Mouse (Mus musculus): Measurements from ENCODE around the gene Nebl. TPM values are rescaled to one million over a fixed set of nuclear protein-coding genes. Genes with fewer than 3 reads are reported as not detected.

Gene Nebl
- polyA plus RNA-seq, 1 experiment from 2014 or later = 0.22 TPM

DNA sequence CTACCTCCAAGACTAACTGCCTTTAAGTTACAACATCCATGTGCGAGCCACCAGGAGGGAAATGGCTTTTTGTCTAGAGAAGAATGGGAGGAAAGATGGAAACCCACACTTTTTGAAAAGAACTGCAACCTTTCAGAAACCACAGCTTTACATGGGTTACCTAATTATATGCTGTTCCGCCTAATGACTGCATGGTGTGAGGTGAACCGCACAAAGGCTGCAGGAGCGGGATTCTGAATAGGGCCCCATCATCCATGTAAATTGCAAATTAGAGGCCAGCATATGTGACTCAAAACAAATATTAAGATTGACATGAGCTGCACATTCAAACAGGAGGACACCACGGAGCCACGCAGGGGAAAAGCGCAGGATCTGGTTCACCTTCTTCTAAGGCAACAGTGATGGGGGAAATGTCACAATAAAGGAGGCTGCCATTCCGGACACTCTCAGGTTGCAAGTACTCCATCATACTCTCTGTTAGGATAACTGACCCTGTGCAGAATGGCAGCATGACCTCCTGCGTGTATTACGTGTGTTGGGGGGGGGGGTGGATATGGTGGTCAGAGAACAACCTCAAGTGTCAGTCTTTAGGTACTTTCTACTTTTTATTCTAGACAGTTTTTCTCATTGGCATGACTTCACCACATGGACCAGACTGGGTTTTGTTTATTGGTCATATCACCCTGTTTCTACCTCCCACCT lies 294.4 kb downstream of the Nebl start:
- Histone ChIP-seq H3K36me3 (ENCODE audit: control insufficient read depth, insufficient read depth) (no peaks in the 10 kb centered on the region), H3K27me3 (replicated peaks; ENCODE audit: control insufficient read depth, insufficient read depth, low read length) (no peaks in the 10 kb centered on the region), H3K27ac (ENCODE audit: low read depth, low read length) (no peak overlapping the region), H3K9ac (ENCODE audit: low read depth, low read length) (no peak overlapping the region), H3K4me2 (replicated peaks; ENCODE audit: low read depth) (no peak overlapping the region), H3K4me1 (replicated peaks; ENCODE audit: control insufficient read depth, insufficient read depth, low read length) (no peaks in the 10 kb centered on the region), H3K4me3 (ENCODE audit: low read depth, low read length) (no peak overlapping the region), H3K9me3 (ENCODE audit: control insufficient read depth) (no peaks in the 10 kb centered on the region)
- WGBS = 89% methylated on average over 10 of the region's 10 CpGs
- ATAC-seq = no peak
- TF ChIP-seq CTCF (IDR thresholded peaks at IDR 0.05; ENCODE audit: low read depth) = no peak

DNA sequence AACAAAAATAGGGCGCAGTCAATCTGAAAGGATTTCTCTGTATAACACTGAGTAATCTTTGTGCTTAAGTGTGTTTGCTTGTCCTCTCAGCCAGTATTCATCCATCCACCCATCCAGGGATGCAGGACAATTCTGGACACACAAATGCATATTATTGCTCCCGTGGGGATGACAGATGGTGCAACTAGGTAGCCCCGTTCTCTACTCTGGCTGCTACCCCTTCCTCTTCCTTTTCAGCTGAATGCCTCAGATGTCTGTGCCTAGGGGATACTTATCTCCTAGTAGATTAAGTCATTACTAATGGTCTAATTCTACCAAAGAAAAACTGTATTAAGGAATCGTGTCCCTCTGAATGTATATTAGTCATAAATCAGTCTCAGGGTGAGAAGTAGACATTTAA lies 296.0 kb downstream of the Nebl start:
- Histone ChIP-seq H3K27me3 (replicated peaks; ENCODE audit: control insufficient read depth, insufficient read depth, low read length) (no peaks in the 10 kb centered on the region), H3K4me3 (ENCODE audit: low read depth, low read length) (no peak overlapping the region), H3K4me1 (replicated peaks; ENCODE audit: control insufficient read depth, insufficient read depth, low read length) (no peaks in the 10 kb centered on the region), H3K27ac (ENCODE audit: low read depth, low read length) (no peak overlapping the region), H3K9ac (ENCODE audit: low read depth, low read length) (no peak overlapping the region), H3K4me2 (replicated peaks; ENCODE audit: low read depth) (no peak overlapping the region), H3K9me3 (ENCODE audit: control insufficient read depth) (no peaks in the 10 kb centered on the region), H3K36me3 (ENCODE audit: control insufficient read depth, insufficient read depth) (no peaks in the 10 kb centered on the region)
- no peak for ATAC-seq
- 74% methylated on average over 4 of the region's 4 CpGs for WGBS
- TF ChIP-seq CTCF (IDR thresholded peaks at IDR 0.05; ENCODE audit: low read depth) = no peak

DNA sequence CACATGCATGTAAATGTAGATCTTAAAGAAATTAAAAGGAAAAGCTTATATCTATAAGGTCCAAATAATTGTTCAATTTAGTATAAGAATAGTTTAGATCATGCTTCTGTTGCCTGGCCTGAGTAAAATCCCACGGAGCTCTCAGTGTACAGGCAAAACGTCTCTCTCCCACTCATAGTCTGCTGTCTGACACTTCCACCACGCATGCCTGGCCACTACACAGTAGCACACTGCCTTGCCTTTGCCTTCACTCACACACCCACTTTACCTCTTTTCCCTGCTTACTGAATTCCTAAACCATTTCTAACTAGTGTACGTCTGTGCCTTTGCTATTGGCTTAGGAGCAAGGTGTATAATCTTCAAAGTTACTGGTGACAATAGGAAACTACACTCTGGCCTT lies 302.2 kb downstream of the Nebl start:
- Histone ChIP-seq H3K27me3 (replicated peaks; ENCODE audit: control insufficient read depth, insufficient read depth, low read length) (no peaks in the 10 kb centered on the region), H3K9me3 (ENCODE audit: control insufficient read depth) (no peaks in the 10 kb centered on the region), H3K27ac (ENCODE audit: low read depth, low read length) (no peak overlapping the region), H3K4me2 (replicated peaks; ENCODE audit: low read depth) (no peak overlapping the region), H3K36me3 (ENCODE audit: control insufficient read depth, insufficient read depth) (no peaks in the 10 kb centered on the region), H3K4me3 (ENCODE audit: low read depth, low read length) (no peak overlapping the region), H3K9ac (ENCODE audit: low read depth, low read length) (no peak overlapping the region), H3K4me1 (replicated peaks; ENCODE audit: control insufficient read depth, insufficient read depth, low read length) (no peaks in the 10 kb centered on the region)
- no peak for ATAC-seq
- no peak for TF ChIP-seq CTCF (IDR thresholded peaks at IDR 0.05; ENCODE audit: low read depth)
- 86% methylated on average over 4 of the region's 4 CpGs for WGBS

DNA sequence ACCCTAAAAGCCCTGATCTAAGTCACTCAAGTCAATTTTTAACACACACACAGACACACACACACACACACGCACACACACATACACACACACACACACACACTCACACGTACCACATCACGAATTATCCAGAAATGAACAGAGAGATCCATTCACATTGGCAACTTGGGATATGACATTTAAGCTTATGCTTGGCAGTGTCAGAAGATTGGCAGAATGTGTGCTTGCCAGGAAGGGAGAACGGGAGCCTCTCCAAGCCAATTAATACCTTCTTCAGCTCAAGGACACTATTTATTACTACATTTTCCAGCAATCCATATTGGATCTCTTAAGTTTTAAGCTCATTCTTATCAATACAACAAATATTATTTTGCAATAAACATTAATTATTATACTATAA lies 303.1 kb downstream of the Nebl start:
- no peak overlapping the region for H3K27ac ChIP-seq (ENCODE audit: low read depth, low read length)
- H3K9ac ChIP-seq (ENCODE audit: low read depth, low read length) = no peak overlapping the region
- H3K9me3 ChIP-seq (ENCODE audit: control insufficient read depth) = no peaks in the 10 kb centered on the region
- H3K4me3 ChIP-seq (ENCODE audit: low read depth, low read length) = no peak overlapping the region
- no peak for ATAC-seq
- TF ChIP-seq CTCF (IDR thresholded peaks at IDR 0.05; ENCODE audit: low read depth) = no peak
- H3K27me3 ChIP-seq (replicated peaks; ENCODE audit: control insufficient read depth, insufficient read depth, low read length) = no peaks in the 10 kb centered on the region
- H3K36me3 ChIP-seq (ENCODE audit: control insufficient read depth, insufficient read depth) = no peaks in the 10 kb centered on the region
- 90% methylated on average over 4 of the region's 4 CpGs for WGBS
- H3K4me2 ChIP-seq (replicated peaks; ENCODE audit: low read depth) = no peak overlapping the region
- no peaks in the 10 kb centered on the region for H3K4me1 ChIP-seq (replicated peaks; ENCODE audit: control insufficient read depth, insufficient read depth, low read length)

DNA sequence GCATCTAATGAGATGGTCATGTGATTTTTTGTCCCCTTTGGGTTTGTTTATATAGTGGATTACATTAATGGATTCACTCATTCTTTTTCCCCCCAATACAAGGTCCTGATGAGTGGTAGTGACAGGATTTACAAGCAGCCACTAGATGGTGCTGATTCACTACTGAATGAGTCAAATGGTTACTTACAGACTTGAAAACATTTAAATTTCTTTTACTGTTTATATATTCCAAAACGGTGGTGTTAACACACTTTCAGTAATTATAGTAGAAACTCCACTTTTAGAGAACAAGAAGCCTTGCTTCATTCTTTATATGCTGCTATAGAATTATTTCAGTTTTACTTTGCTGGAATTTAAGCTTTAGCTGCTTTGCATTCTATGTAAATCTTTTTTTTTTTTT lies 308.3 kb downstream of the Nebl start:
- no peak for ATAC-seq
- Histone ChIP-seq H3K4me1 (replicated peaks; ENCODE audit: control insufficient read depth, insufficient read depth, low read length) (no peaks in the 10 kb centered on the region), H3K9ac (ENCODE audit: low read depth, low read length) (no peak overlapping the region), H3K27me3 (replicated peaks; ENCODE audit: control insufficient read depth, insufficient read depth, low read length) (no peaks in the 10 kb centered on the region), H3K27ac (ENCODE audit: low read depth, low read length) (no peak overlapping the region), H3K36me3 (ENCODE audit: control insufficient read depth, insufficient read depth) (no peaks in the 10 kb centered on the region), H3K4me3 (ENCODE audit: low read depth, low read length) (no peak overlapping the region), H3K9me3 (ENCODE audit: control insufficient read depth) (no peaks in the 10 kb centered on the region), H3K4me2 (replicated peaks; ENCODE audit: low read depth) (no peak overlapping the region)
- WGBS = 2% methylated on average over 1 of the region's 1 CpGs
- peak; percentile 82 for TF ChIP-seq CTCF (IDR thresholded peaks at IDR 0.05; ENCODE audit: low read depth)

DNA sequence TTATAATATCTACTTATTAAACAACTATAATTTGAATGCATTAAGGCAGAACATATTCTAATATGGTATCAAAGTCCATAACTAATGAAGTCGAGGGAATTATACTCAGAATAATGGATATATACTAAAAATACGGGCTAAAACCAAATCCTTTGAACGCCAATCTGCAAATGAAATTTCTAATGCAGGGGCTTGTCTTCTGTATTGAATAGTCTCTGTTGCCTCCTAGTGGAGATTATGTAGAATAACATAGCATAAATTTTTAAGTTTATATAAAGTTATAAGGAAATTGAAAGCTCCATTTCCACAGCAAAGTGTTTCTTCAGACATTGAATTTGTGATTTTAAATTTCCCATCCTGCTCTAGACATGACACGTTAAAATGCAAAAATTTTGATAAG lies 315.9 kb downstream of the Nebl start:
- Histone ChIP-seq H3K27me3 (replicated peaks; ENCODE audit: control insufficient read depth, insufficient read depth, low read length) (no peaks in the 10 kb centered on the region), H3K4me2 (replicated peaks; ENCODE audit: low read depth) (no peak overlapping the region), H3K9me3 (ENCODE audit: control insufficient read depth) (no peaks in the 10 kb centered on the region), H3K9ac (ENCODE audit: low read depth, low read length) (no peak overlapping the region), H3K36me3 (ENCODE audit: control insufficient read depth, insufficient read depth) (no peaks in the 10 kb centered on the region), H3K4me3 (ENCODE audit: low read depth, low read length) (no peak overlapping the region), H3K4me1 (replicated peaks; ENCODE audit: control insufficient read depth, insufficient read depth, low read length) (no peaks in the 10 kb centered on the region), H3K27ac (ENCODE audit: low read depth, low read length) (no peak overlapping the region)
- ATAC-seq = no peak
- TF ChIP-seq CTCF (IDR thresholded peaks at IDR 0.05; ENCODE audit: low read depth) = peak; percentile 66
- 17% methylated on average over 4 of the region's 4 CpGs for WGBS

DNA sequence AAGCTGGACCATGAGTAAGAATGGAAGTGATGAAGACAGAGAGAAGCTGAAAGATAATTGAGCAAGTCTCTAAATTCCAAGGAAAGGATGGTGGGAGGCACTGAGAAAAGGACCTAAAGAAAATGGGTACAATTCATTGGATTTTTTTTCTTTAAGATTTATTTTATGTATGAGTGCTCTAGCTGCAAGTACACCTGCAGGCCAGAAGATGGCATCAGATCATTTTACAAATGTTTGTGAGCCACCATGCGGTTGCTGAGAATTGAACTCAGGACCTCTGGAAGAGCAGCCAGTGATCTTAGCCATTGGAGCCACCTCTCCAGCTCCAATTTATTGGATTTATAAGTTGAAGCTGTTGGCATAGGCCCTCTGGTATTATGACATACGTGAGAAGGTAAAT lies 316.9 kb downstream of the Nebl start:
- Histone ChIP-seq H3K4me3 (ENCODE audit: low read depth, low read length) (no peak overlapping the region), H3K4me2 (replicated peaks; ENCODE audit: low read depth) (no peak overlapping the region), H3K27ac (ENCODE audit: low read depth, low read length) (no peak overlapping the region), H3K9me3 (ENCODE audit: control insufficient read depth) (no peaks in the 10 kb centered on the region), H3K4me1 (replicated peaks; ENCODE audit: control insufficient read depth, insufficient read depth, low read length) (no peaks in the 10 kb centered on the region), H3K9ac (ENCODE audit: low read depth, low read length) (no peak overlapping the region), H3K36me3 (ENCODE audit: control insufficient read depth, insufficient read depth) (no peaks in the 10 kb centered on the region), H3K27me3 (replicated peaks; ENCODE audit: control insufficient read depth, insufficient read depth, low read length) (no peaks in the 10 kb centered on the region)
- WGBS = 84% methylated on average over 2 of the region's 2 CpGs
- TF ChIP-seq CTCF (IDR thresholded peaks at IDR 0.05; ENCODE audit: low read depth) = peak; percentile 23; the same call in 1 of the 2 replicates
- ATAC-seq = no peak
